Mouse (Mus musculus): ENCODE measurements around the gene Sh3bgrl2. TPM values are rescaled to one million over a fixed set of nuclear protein-coding genes. Genes with fewer than 3 reads are reported as not detected.
A peak's percentile ranks its signal among the peaks of the same experiment; 100 is the strongest.

The Sh3bgrl2 gene
- polyA plus RNA-seq, 1 experiment from 2014 or later: 16.8 TPM

GRCm38 (mm10) chr9:83576689-83577057, 28.5 kb downstream of the Sh3bgrl2 start:
- Histone ChIP-seq H3K27ac (replicated peaks; ENCODE audit: low read depth, low read length) (no peak overlapping the region), H3K27me3 (replicated peaks; ENCODE audit: control insufficient read depth, insufficient read depth, low read length) (no peaks in the 10 kb centered on the region), H3K4me1 (ENCODE audit: control insufficient read depth, insufficient read depth, low read length) (no peaks in the 10 kb centered on the region), H3K4me3 (ENCODE audit: low read depth, low read length) (no peak overlapping the region), H3K4me2 (ENCODE audit: low read depth, low read length) (no peak overlapping the region), H3K9me3 (ENCODE audit: control insufficient read depth, low read length) (no peaks in the 10 kb centered on the region), H3K9ac (ENCODE audit: low read depth, low read length) (no peak overlapping the region), H3K36me3 (ENCODE audit: control insufficient read depth, insufficient read depth, low read length) (no peaks in the 10 kb centered on the region)
- ATAC-seq (ENCODE audit: low read depth) (0 out of 2 replicates have a peak, but pooled peaks have one; percentile 42), DNase-seq (ENCODE audit: low spot score) (peak; percentile 75)
- WGBS: 24% methylated on average over 3 of the region's 3 CpGs

GRCm38 (mm10) chr9:83577260-83577659, 29.1 kb downstream of the Sh3bgrl2 start:
- Histone ChIP-seq H3K9ac (ENCODE audit: low read depth, low read length) (no peak overlapping the region), H3K27ac (replicated peaks; ENCODE audit: low read depth, low read length) (no peak overlapping the region), H3K36me3 (ENCODE audit: control insufficient read depth, insufficient read depth, low read length) (no peaks in the 10 kb centered on the region), H3K4me1 (ENCODE audit: control insufficient read depth, insufficient read depth, low read length) (no peaks in the 10 kb centered on the region), H3K4me3 (ENCODE audit: low read depth, low read length) (no peak overlapping the region), H3K4me2 (ENCODE audit: low read depth, low read length) (no peak overlapping the region), H3K27me3 (replicated peaks; ENCODE audit: control insufficient read depth, insufficient read depth, low read length) (no peaks in the 10 kb centered on the region), H3K9me3 (ENCODE audit: control insufficient read depth, low read length) (no peaks in the 10 kb centered on the region)
- no peak for DNase-seq (ENCODE audit: low spot score)
- WGBS: 82% methylated on average over 7 of the region's 7 CpGs
- ATAC-seq (ENCODE audit: low read depth): no peak

- no peak for DNase-seq (ENCODE audit: low spot score)
- Histone ChIP-seq H3K4me3 (ENCODE audit: low read depth, low read length) (no peak overlapping the region), H3K36me3 (ENCODE audit: control insufficient read depth, insufficient read depth, low read length) (no peaks in the 10 kb centered on the region), H3K4me2 (ENCODE audit: low read depth, low read length) (no peak overlapping the region), H3K9ac (ENCODE audit: low read depth, low read length) (no peak overlapping the region), H3K4me1 (ENCODE audit: control insufficient read depth, insufficient read depth, low read length) (no peaks in the 10 kb centered on the region), H3K9me3 (ENCODE audit: control insufficient read depth, low read length) (no peaks in the 10 kb centered on the region), H3K27ac (replicated peaks; ENCODE audit: low read depth, low read length) (no peak overlapping the region), H3K27me3 (replicated peaks; ENCODE audit: control insufficient read depth, insufficient read depth, low read length) (no peaks in the 10 kb centered on the region)
- no peak for ATAC-seq (ENCODE audit: low read depth)
- 84% methylated on average over 4 of the region's 4 CpGs for WGBS
Measured at GRCm38 (mm10) chr9:83579049-83579448, 30.9 kb downstream of the Sh3bgrl2 start.

GRCm38 (mm10) chr9:83582748-83583147, 34.6 kb downstream of the Sh3bgrl2 start:
- WGBS: 46% methylated on average over 7 of the region's 7 CpGs
- H3K4me3 ChIP-seq (ENCODE audit: low read depth, low read length): no peak overlapping the region
- H3K36me3 ChIP-seq (ENCODE audit: control insufficient read depth, insufficient read depth, low read length): no peaks in the 10 kb centered on the region
- no peaks in the 10 kb centered on the region for H3K27me3 ChIP-seq (replicated peaks; ENCODE audit: control insufficient read depth, insufficient read depth, low read length)
- no peaks in the 10 kb centered on the region for H3K9me3 ChIP-seq (ENCODE audit: control insufficient read depth, low read length)
- ATAC-seq (ENCODE audit: low read depth) (no peak), DNase-seq (ENCODE audit: low spot score) (no peak)
- no peak overlapping the region for H3K9ac ChIP-seq (ENCODE audit: low read depth, low read length)
- no peaks in the 10 kb centered on the region for H3K4me1 ChIP-seq (ENCODE audit: control insufficient read depth, insufficient read depth, low read length)
- H3K27ac ChIP-seq (replicated peaks; ENCODE audit: low read depth, low read length): no peak overlapping the region
- H3K4me2 ChIP-seq (ENCODE audit: low read depth, low read length): no peak overlapping the region

- 86% methylated on average over 17 of the region's 17 CpGs for WGBS
- Histone ChIP-seq H3K27ac (replicated peaks; ENCODE audit: low read depth, low read length) (no peak overlapping the region), H3K9ac (ENCODE audit: low read depth, low read length) (no peak overlapping the region), H3K36me3 (ENCODE audit: control insufficient read depth, insufficient read depth, low read length) (no peaks in the 10 kb centered on the region), H3K4me1 (ENCODE audit: control insufficient read depth, insufficient read depth, low read length) (no peaks in the 10 kb centered on the region), H3K4me3 (ENCODE audit: low read depth, low read length) (no peak overlapping the region), H3K9me3 (ENCODE audit: control insufficient read depth, low read length) (no peaks in the 10 kb centered on the region), H3K27me3 (replicated peaks; ENCODE audit: control insufficient read depth, insufficient read depth, low read length) (no peaks in the 10 kb centered on the region), H3K4me2 (ENCODE audit: low read depth, low read length) (no peak overlapping the region)
- ATAC-seq (ENCODE audit: low read depth) (no peak), DNase-seq (ENCODE audit: low spot score) (no peak)
Measured at GRCm38 (mm10) chr9:83586316-83587050, 38.4 kb downstream of the Sh3bgrl2 start.

- 84% methylated on average over 9 of the region's 9 CpGs for WGBS
- ATAC-seq (ENCODE audit: low read depth) (no peak), DNase-seq (ENCODE audit: low spot score) (no peak)
- H3K4me2 ChIP-seq (ENCODE audit: low read depth, low read length): no peak overlapping the region
- no peak overlapping the region for H3K9ac ChIP-seq (ENCODE audit: low read depth, low read length)
- H3K9me3 ChIP-seq (ENCODE audit: control insufficient read depth, low read length): no peaks in the 10 kb centered on the region
- H3K27ac ChIP-seq (replicated peaks; ENCODE audit: low read depth, low read length): no peak overlapping the region
- no peaks in the 10 kb centered on the region for H3K27me3 ChIP-seq (replicated peaks; ENCODE audit: control insufficient read depth, insufficient read depth, low read length)
- no peaks in the 10 kb centered on the region for H3K4me1 ChIP-seq (ENCODE audit: control insufficient read depth, insufficient read depth, low read length)
- H3K4me3 ChIP-seq (ENCODE audit: low read depth, low read length): no peak overlapping the region
- no peaks in the 10 kb centered on the region for H3K36me3 ChIP-seq (ENCODE audit: control insufficient read depth, insufficient read depth, low read length)
Measured at GRCm38 (mm10) chr9:83587116-83587515, 39.0 kb downstream of the Sh3bgrl2 start.

- Histone ChIP-seq H3K27me3 (replicated peaks; ENCODE audit: control insufficient read depth, insufficient read depth, low read length) (no peaks in the 10 kb centered on the region), H3K9me3 (ENCODE audit: control insufficient read depth, low read length) (no peaks in the 10 kb centered on the region), H3K27ac (replicated peaks; ENCODE audit: low read depth, low read length) (no peak overlapping the region), H3K4me1 (ENCODE audit: control insufficient read depth, insufficient read depth, low read length) (no peaks in the 10 kb centered on the region), H3K4me3 (ENCODE audit: low read depth, low read length) (no peak overlapping the region), H3K4me2 (ENCODE audit: low read depth, low read length) (no peak overlapping the region), H3K36me3 (ENCODE audit: control insufficient read depth, insufficient read depth, low read length) (no peaks in the 10 kb centered on the region), H3K9ac (ENCODE audit: low read depth, low read length) (no peak overlapping the region)
- no peak for DNase-seq (ENCODE audit: low spot score)
- ATAC-seq (ENCODE audit: low read depth): no peak
- WGBS: 90% methylated on average over 2 of the region's 2 CpGs
Measured at GRCm38 (mm10) chr9:83589063-83589462, 40.9 kb downstream of the Sh3bgrl2 start.

GRCm38 (mm10) chr9:83589680-83590467, 41.7 kb downstream of the Sh3bgrl2 start:
- no peak overlapping the region for H3K4me3 ChIP-seq (ENCODE audit: low read depth, low read length)
- H3K4me2 ChIP-seq (ENCODE audit: low read depth, low read length): no peak overlapping the region
- H3K9me3 ChIP-seq (ENCODE audit: control insufficient read depth, low read length): no peaks in the 10 kb centered on the region
- 0 out of 2 replicates have a peak overlapping the region, but pooled peaks have one; percentile 21 for H3K27ac ChIP-seq (replicated peaks; ENCODE audit: low read depth, low read length)
- no peaks in the 10 kb centered on the region for H3K4me1 ChIP-seq (ENCODE audit: control insufficient read depth, insufficient read depth, low read length)
- WGBS: 60% methylated on average over 14 of the region's 14 CpGs
- no peak overlapping the region for H3K9ac ChIP-seq (ENCODE audit: low read depth, low read length)
- DNase-seq (ENCODE audit: low spot score) (peak; percentile 50), ATAC-seq (ENCODE audit: low read depth) (peak; percentile 65; the same call in 1 of the 2 replicates)
- H3K27me3 ChIP-seq (replicated peaks; ENCODE audit: control insufficient read depth, insufficient read depth, low read length): no peaks in the 10 kb centered on the region
- no peaks in the 10 kb centered on the region for H3K36me3 ChIP-seq (ENCODE audit: control insufficient read depth, insufficient read depth, low read length)

Measured in embryonic facial prominence, embryonic 14.5 days (tissue).